ENCODE assay signal across 8 mouse cellular contexts in the genomic region with DNA sequence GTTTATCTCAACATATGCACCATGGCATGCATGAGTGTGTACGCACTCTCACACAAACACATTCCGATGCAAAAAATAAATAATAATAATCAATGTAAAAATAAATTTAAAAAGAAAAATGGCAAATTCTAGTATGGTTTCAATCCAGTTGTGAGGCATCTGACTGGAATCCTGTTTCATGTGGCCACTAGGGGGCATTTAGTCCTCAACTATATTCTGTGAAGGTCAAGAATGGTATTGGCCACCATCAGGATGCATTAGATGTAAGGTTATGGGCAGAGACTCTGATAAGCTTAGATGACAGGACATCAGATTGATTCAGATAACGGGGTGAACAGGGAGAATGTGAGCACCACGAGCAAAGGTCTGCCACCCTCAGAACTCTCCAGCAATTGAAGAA. TPM values are rescaled to one million over a fixed set of nuclear protein-coding genes. Genes with fewer than 3 reads are reported as not detected.
A peak's percentile ranks its signal among the peaks of the same experiment; 100 is the strongest.
DNase-seq lines count a peak whose midpoint lies in the region; ATAC-seq and TF ChIP-seq lines count a peak whose summit lies in the region.

No protein-coding gene starts in this region.

- intact Hi-C loops in heart, adult 2 months (cut with DNase I), result loop anchor here (1.0 kb wide), 1 partner anchor 398 kb away; no protein-coding TSS in a partner anchor
- intact Hi-C loops in left cerebral cortex, postnatal 14 days (cut with DNase I), result loop anchor here (1.0 kb wide), 1 partner anchor 398 kb away; no protein-coding TSS in a partner anchor

- TF ChIP-seq CTCF in heart, adult 2 months (IDR thresholded peaks at IDR 0.05), result peak; percentile 70
- peak; percentile 65 to 74 for TF ChIP-seq CTCF in CH12.LX (conservative IDR thresholded peaks at IDR 0.05 in 1 of 2, IDR thresholded peaks at IDR 0.05 in 1 of 2; ENCODE audit: low read depth in 2 of 2, low read length in 2 of 2)

- no peaks in the 10 kb centered on the region for H3K9me3 ChIP-seq in CH12.LX (replicated peaks; ENCODE audit: low read length)
- no peaks in the 10 kb centered on the region for H3K9me3 ChIP-seq in forebrain, embryonic 14.5 days (replicated peaks; ENCODE audit: control insufficient read depth, low read length)
- no peaks in the 10 kb centered on the region for H3K9me3 ChIP-seq in neural tube, embryonic 14.5 days (ENCODE audit: control insufficient read depth, low read length)
- no peaks in the 10 kb centered on the region for H3K9me3 ChIP-seq in intestine, embryonic 16.5 days (ENCODE audit: control insufficient read depth, low read length)

- peak; percentile 46 for ATAC-seq in forebrain, embryonic 14.5 days
- ATAC-seq in neural tube, embryonic 14.5 days (ENCODE audit: low read depth), result peak; percentile 71
- ATAC-seq in intestine, embryonic 16.5 days, result no peak

- no peak overlapping the region for H3K4me3 ChIP-seq in heart, adult 2 months
- H3K4me3 ChIP-seq in CH12.LX (replicated peaks in 1 of 3; ENCODE audit: low read depth in 2 of 3, low read length in 2 of 3, poor library complexity in 1 of 3), result no peak overlapping the region
- H3K4me3 ChIP-seq in forebrain, embryonic 14.5 days (ENCODE audit: low read depth, low read length), result no peak overlapping the region
- no peak overlapping the region for H3K4me3 ChIP-seq in neural tube, embryonic 14.5 days (ENCODE audit: low read depth, low read length)
- H3K4me3 ChIP-seq in intestine, embryonic 16.5 days (ENCODE audit: low read length), result no peak overlapping the region

- H3K27ac ChIP-seq in heart, adult 2 months, result no peak overlapping the region
- H3K27ac ChIP-seq in CH12.LX (ENCODE audit: insufficient read depth, low read depth), result no peak overlapping the region
- H3K27ac ChIP-seq in forebrain, embryonic 14.5 days (ENCODE audit: low read depth, low read length), result no peak overlapping the region
- H3K27ac ChIP-seq in neural tube, embryonic 14.5 days (ENCODE audit: low read depth, low read length), result no peak overlapping the region
- no peak overlapping the region for H3K27ac ChIP-seq in intestine, embryonic 16.5 days (ENCODE audit: low read length)

- no peaks in the 10 kb centered on the region for H3K4me1 ChIP-seq in heart, adult 2 months (ENCODE audit: control insufficient read depth, insufficient read depth, low read length)
- peaks cover 0 to 10% of the 10 kb centered on the region in 2 experiments; a peak in 2 of 4 replicates for H3K4me1 ChIP-seq in CH12.LX (ENCODE audit: control insufficient read depth in 1 of 2, insufficient read depth in 2 of 2)
- no peaks in the 10 kb centered on the region for H3K4me1 ChIP-seq in forebrain, embryonic 14.5 days (ENCODE audit: control insufficient read depth, insufficient read depth, low read length)
- H3K4me1 ChIP-seq in neural tube, embryonic 14.5 days (ENCODE audit: control insufficient read depth, insufficient read depth, low read length), result no peaks in the 10 kb centered on the region
- H3K4me1 ChIP-seq in intestine, embryonic 16.5 days (ENCODE audit: control insufficient read depth, insufficient read depth, low read length), result no peaks in the 10 kb centered on the region

- TF ChIP-seq RAD21 in CH12.LX (IDR thresholded peaks at IDR 0.05; ENCODE audit: low read depth, low read length), result peak; percentile 74

- DNase-seq in heart, adult 2 months, result no peak
- no peak for DNase-seq in heart, adult 9 months (ENCODE audit: low spot score in 2 of 2)
- peak; percentile 48 for DNase-seq in CH12.LX (ENCODE audit: extremely low read depth)
- peak; percentile 10 for DNase-seq in c-Kit-positive CD71-negative TER-119-negative erythroid progenitor cells, embryonic 14.5 days (ENCODE audit: low read depth)
- DNase-seq in forebrain, embryonic 14.5 days (ENCODE audit: low spot score), result peak; percentile 76
- peak; percentile 6 to 38 for DNase-seq in left cerebral cortex, postnatal 14 days (ENCODE audit: low spot score in 2 of 2)

- H3K9ac ChIP-seq in heart, adult 2 months (ENCODE audit: low read depth, low read length), result no peak overlapping the region
- H3K9ac ChIP-seq in CH12.LX (ENCODE audit: insufficient read depth, low read depth), result no peak overlapping the region
- no peak overlapping the region for H3K9ac ChIP-seq in forebrain, embryonic 14.5 days (ENCODE audit: low read length)
- no peak overlapping the region for H3K9ac ChIP-seq in neural tube, embryonic 14.5 days (replicated peaks; ENCODE audit: low read depth, low read length)
- no peak overlapping the region for H3K9ac ChIP-seq in intestine, embryonic 16.5 days (ENCODE audit: low read depth, low read length)

- no peaks in the 10 kb centered on the region for H3K27me3 ChIP-seq in heart, adult 2 months (ENCODE audit: control insufficient read depth, insufficient read depth, low read length)
- no peaks in the 10 kb centered on the region for H3K27me3 ChIP-seq in CH12.LX (replicated peaks)
- no peaks in the 10 kb centered on the region for H3K27me3 ChIP-seq in forebrain, embryonic 14.5 days (replicated peaks; ENCODE audit: control insufficient read depth, insufficient read depth, low read length)
- no peaks in the 10 kb centered on the region for H3K27me3 ChIP-seq in neural tube, embryonic 14.5 days (ENCODE audit: control insufficient read depth, insufficient read depth, low read length)
- H3K27me3 ChIP-seq in intestine, embryonic 16.5 days (replicated peaks; ENCODE audit: control insufficient read depth, insufficient read depth, low read length), result no peaks in the 10 kb centered on the region

- dilution Hi-C loops in CH12.LX (cut with MboI; ENCODE audit: extremely low pct_ligation_motif_present, extremely low pct_unique_long_range_greater_than_20kb, low sequenced_read_pairs), result no loop called here

- WGBS in heart, adult 2 months, result 32% methylated on average over 4 of the region's 4 CpGs
- whole genome bisulfite sequencing in forebrain, embryonic 14.5 days, result 57% methylated on average over 4 of the region's 4 CpGs
- WGBS in neural tube, embryonic 14.5 days, result 56% methylated on average over 4 of the region's 4 CpGs
- 49% methylated on average over 4 of the region's 4 CpGs for WGBS in intestine, embryonic 16.5 days

- H3K79me2 ChIP-seq in heart, adult 2 months (replicated peaks; ENCODE audit: control insufficient read depth, insufficient read depth, low read length), result no peaks in the 10 kb centered on the region
- H3K79me2 ChIP-seq in CH12.LX (replicated peaks; ENCODE audit: control insufficient read depth, extremely low read depth, insufficient read depth, poor library complexity, severe bottlenecking), result no peaks in the 10 kb centered on the region

- H3K36me3 ChIP-seq in heart, adult 2 months (ENCODE audit: control insufficient read depth, insufficient read depth, low read length), result no peaks in the 10 kb centered on the region
- no peaks in the 10 kb centered on the region for H3K36me3 ChIP-seq in CH12.LX (replicated peaks in 1 of 2; ENCODE audit: control insufficient read depth in 1 of 2, insufficient read depth in 1 of 2, low read length in 1 of 2)
- no peaks in the 10 kb centered on the region for H3K36me3 ChIP-seq in forebrain, embryonic 14.5 days (ENCODE audit: control insufficient read depth, insufficient read depth, low read length)
- H3K36me3 ChIP-seq in neural tube, embryonic 14.5 days (ENCODE audit: control insufficient read depth, insufficient read depth, low read length), result no peaks in the 10 kb centered on the region
- H3K36me3 ChIP-seq in intestine, embryonic 16.5 days (ENCODE audit: control insufficient read depth, insufficient read depth, low read length), result no peaks in the 10 kb centered on the region

- TF ChIP-seq EP300 in heart, adult 2 months (IDR thresholded peaks at IDR 0.05; ENCODE audit: insufficient read depth, low read depth, low read length), result no peak
- TF ChIP-seq EP300 in CH12.LX (IDR thresholded peaks at IDR 0.05; ENCODE audit: low read length), result no peak

- no peak for TF ChIP-seq POLR2A in heart, adult 2 months (IDR thresholded peaks at IDR 0.05; ENCODE audit: insufficient read depth, low read depth, low read length)
- no peak for TF ChIP-seq POLR2A in CH12.LX (IDR thresholded peaks at IDR 0.05; ENCODE audit: low read depth, low read length)

- in situ Hi-C loops in CH12.LX (cut with MboI; ENCODE audit: low pct_ligation_motif_present, low pct_unique_long_range_greater_than_20kb, low sequenced_read_pairs), result loop anchor here (5.0 kb wide), 1 partner anchor 393 kb away; no protein-coding TSS in a partner anchor

- no peak overlapping the region for H3K4me2 ChIP-seq in CH12.LX (ENCODE audit: insufficient read depth, low read depth, poor library complexity, severe bottlenecking)
- H3K4me2 ChIP-seq in forebrain, embryonic 14.5 days (ENCODE audit: low read length), result no peak overlapping the region
- no peak overlapping the region for H3K4me2 ChIP-seq in neural tube, embryonic 14.5 days (ENCODE audit: low read depth, low read length)
- no peak overlapping the region for H3K4me2 ChIP-seq in intestine, embryonic 16.5 days (ENCODE audit: low read depth, low read length)

TF ChIP-seq in CH12.LX, 34 proteins besides CTCF, POLR2A, EP300 and RAD21:
- TF ChIP-seq SMC3 (IDR thresholded peaks at IDR 0.05; ENCODE audit: low read depth, low read length) (peak; percentile 72), NRF1 (IDR thresholded peaks at IDR 0.05; ENCODE audit: low read depth, low read length) (no peak)

RNA-seq across cellular contexts. Expression of a gene that starts 21.6 kb away (rescaled TPM):
- not detected for total RNA-seq in heart, adult 2 months (2021)
- not detected in 2 replicates for polyA plus RNA-seq in heart, adult 2 months (2012; rRNA removed)
- total RNA-seq in CH12.LX (2012; rRNA removed), result 0.13 and 0.38 TPM in 2 replicates
- total RNA-seq in CH12.LX (2014; rRNA removed), result 0.13 TPM in 1 of 2 replicates, not detected in the other
- not detected in 2 replicates for polyA plus RNA-seq in CH12.LX (2012; ENCODE audit: insufficient read length, low read depth)
- polyA plus RNA-seq in forebrain, embryonic 14.5 days (2014; fragmentation: Nextera tagmentation; extraction: Ambion mirVana), result 0.27 and 0.55 TPM in 2 replicates
- total RNA-seq in left cerebral cortex, postnatal 14 days (2021), result 1 to 10 TPM; 3.8 to 4.2 TPM
- polyA plus RNA-seq in neural tube, embryonic 14.5 days (2014; fragmentation: Nextera tagmentation; extraction: Ambion mirVana), result not detected in 2 replicates
- not detected in 2 replicates for polyA plus RNA-seq in intestine, embryonic 16.5 days (2015; fragmentation: Nextera tagmentation; extraction: Ambion mirVana)

Comparison
In these comparisons a context has a peak if more than half of its experiments do, and no peak if none do; other contexts are left out.
1. DNase-seq: peak in CH12.LX (single experiment), c-Kit-positive CD71-negative TER-119-negative erythroid progenitor cells, embryonic 14.5 days (single experiment), forebrain, embryonic 14.5 days (single experiment) and left cerebral cortex, postnatal 14 days (2 of 2); none in heart, adult 2 months (0 of 2) and heart, adult 9 months (0 of 2).